Mouse (Mus musculus): ENCODE data around the gene Ccdc38.
A peak's percentile ranks its signal among the peaks of the same experiment; 100 is the strongest.

The Ccdc38 gene

DNA sequence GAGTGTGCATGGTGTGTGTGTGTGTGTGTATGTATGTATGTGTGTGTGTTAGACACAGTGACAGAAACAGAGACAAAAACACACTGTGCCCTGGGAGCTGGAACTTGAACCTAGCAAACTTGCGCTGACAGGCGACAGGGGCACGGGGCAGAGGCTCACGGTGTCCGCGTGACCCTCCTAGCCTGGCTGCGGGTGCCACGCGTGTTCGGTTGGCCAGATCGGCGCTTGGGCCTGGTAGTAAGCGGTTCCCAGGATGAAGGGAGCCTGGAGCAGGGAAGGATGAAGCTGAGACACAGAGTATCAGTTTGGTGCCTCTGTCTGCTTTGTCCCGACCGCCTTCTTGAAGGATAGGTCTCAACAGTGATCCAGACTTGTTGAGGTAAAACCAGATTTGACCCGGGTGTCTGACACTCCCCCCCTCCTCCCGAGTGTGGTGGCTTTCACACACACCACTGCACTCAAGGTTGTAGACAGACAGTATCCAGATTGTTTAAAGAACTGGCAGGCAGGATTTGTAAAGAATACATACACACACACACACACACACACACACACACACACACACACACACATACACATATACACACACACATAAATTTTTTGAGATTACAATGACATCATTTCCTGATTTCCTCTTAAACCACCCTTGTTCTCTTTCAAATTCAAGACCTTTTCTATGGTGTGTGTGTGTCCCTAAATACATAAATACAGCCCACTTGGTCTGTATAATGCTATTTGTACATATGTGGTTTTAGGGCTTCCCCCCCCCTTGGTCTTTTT, at the start of gene Ccdc38:
Ccdc38 (plus strand) TSS at position 202 of the 780 bp plus-strand sequence.
- no peak for TF ChIP-seq GATA4 (IDR thresholded peaks at IDR 0.05; ENCODE audit: insufficient replicate concordance, low read length)

DNA sequence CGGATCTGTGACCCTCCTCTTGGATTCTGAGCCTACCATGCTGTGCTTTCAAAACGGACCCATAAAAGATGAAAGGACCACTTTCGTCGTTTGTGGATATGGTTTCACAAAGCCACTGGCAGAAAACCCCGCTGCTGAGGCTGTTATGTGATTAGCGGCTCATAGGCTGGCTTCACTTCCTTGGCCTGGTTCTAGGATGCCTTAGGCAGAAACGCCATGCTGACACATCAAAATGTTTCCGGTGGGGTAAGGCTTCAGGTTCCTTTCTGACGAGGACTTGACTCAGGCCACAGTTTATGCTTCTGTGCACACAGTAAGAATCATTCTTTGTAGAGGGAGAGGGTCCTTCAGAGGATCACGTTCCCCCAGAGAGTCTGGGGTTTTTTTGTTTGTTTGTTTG, 39.6 kb upstream of the Ccdc38 start:
- TF ChIP-seq GATA4 (IDR thresholded peaks at IDR 0.05; ENCODE audit: insufficient replicate concordance, low read length) = no peak

DNA sequence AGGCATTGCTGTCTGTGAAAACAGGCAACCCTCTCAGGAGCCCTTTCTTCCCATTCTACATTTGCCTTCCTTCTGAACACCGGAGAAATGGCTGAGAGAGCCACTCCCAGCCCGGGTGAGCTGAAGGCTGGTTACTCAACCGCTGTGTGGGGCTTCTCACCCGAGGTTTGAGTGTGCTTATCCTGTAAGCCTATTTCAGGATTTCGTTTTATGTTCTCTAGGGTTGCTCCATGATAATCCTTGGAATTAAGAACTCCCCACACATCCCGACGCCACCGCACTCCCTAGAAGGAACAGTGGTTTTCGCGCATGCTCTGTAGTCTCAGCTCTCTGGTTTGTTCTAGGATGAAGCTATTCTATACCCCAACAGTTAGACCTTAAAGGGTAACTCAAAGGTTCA, 39.1 kb upstream of the Ccdc38 start:
- TF ChIP-seq GATA4 (IDR thresholded peaks at IDR 0.05; ENCODE audit: insufficient replicate concordance, low read length) = no peak

DNA sequence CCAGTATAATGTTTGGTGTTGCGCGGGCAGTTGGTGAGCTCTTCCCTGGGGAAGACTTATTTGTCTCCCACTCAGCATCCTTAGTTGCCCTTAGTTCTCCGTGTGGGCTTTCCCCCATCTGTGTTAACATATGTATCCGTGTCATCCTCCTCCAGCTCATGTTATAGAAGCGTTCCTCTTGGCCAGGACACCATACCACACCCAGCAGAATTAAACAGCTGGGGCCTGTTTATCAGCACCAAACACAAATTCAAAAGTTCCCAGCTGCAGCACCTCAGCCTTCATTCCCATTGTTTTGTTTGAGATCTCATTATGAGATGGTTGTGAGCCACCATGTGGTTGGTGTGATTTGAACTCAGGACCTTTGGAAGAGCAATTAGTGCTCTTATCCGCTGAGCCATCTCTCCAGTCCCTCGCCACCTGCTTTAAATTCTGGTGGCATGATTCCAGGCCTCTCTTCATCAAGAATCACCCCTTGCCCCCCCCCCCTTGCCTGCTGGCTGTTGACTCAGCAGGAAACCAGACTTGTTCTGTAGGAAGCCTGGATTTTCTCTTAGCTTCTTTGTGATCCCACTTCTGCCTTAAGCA, 32.0 kb upstream of the Ccdc38 start:
- no peak for TF ChIP-seq GATA4 (IDR thresholded peaks at IDR 0.05; ENCODE audit: insufficient replicate concordance, low read length)

DNA sequence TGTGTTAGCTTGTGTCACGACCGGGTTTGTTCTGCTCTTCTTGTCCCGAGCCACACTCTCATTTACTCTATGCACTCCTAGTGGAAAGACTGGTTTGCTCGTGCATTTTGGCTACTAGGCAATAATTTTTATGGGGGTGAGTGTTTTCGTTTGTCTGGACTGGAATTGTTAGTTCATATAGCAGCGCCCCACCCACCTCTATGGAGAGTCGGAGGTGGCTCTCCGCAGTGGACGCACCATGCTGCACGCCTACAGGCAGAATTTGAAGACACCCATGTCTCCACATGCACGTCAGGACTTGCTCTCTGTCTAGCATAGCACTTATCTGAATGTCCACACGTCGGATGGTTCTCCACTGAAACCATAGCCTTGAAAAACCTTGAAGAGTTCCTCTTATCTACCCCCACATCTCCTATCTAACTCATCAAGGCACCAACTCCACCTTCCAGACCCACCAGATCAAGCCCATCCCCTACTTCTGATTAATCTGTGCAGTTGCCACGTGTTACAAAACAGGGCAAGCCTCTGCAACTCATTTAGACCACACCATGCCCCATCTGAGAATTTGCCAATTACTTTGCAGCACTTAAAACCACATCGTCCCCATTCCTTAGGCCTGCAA, 30.8 kb upstream of the Ccdc38 start:
- TF ChIP-seq GATA4 (IDR thresholded peaks at IDR 0.05; ENCODE audit: insufficient replicate concordance, low read length) = no peak

DNA sequence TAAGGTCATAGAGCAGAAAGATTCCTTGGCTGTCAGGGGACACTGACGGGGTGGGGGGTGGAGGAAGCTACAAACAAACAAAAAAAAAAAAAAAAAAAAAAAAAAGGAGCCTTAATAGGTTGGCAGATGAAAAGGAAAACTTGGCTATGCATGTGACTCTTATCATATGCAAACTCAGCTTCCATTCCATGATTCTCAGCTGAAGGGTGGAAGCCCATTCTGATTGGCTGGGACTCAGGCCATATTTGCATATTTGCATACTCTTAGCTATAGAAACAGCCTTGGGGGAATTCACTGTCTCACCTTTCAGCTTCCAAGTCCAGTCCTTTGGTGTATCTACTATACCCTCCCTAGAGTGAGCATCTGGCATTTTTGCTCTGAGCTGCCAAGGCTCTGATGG, 25.0 kb upstream of the Ccdc38 start:
- TF ChIP-seq GATA4 (IDR thresholded peaks at IDR 0.05; ENCODE audit: insufficient replicate concordance, low read length) = no peak

DNA sequence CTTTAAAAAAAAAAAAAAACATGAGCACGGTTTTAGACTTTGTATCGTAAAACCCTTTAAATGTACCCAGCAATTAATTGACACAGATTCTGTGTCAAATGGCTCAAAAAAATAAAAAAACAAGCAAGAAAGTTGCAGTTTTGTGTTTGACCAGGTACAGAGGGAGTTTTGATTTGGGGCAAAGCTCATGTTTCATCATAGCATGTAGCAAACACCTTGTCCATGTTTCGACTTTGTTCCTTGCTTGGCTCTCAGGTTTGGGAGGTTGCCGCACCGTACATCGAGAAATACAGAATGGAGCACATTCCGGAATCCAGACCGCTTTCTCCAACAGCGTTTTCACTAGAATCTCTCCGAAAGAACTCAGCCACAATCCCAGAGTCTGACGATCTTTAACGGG, 24.5 kb upstream of the Ccdc38 start:
- TF ChIP-seq GATA4 (IDR thresholded peaks at IDR 0.05; ENCODE audit: insufficient replicate concordance, low read length) = no peak

DNA sequence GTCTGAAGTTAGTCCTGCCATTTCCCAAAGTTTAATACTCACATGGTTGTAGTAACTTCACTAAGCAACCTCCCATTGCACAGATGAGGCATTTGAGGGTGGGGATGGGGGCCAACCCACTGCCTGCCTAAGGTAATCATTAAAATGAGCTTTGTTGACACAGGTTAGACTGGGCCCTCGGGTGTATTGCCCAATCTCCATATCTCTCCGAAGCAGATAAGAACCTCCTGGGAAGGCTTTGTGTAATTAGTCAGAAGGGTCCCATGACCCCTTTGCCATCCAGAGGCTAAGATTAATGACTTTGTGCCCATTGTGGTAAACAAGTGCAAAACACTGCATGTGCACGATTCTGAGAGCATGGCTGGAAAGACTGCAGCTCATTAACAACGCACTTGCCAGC, 22.7 kb upstream of the Ccdc38 start:
- peak; percentile 97 for TF ChIP-seq GATA4 (IDR thresholded peaks at IDR 0.05; ENCODE audit: insufficient replicate concordance, low read length)

DNA sequence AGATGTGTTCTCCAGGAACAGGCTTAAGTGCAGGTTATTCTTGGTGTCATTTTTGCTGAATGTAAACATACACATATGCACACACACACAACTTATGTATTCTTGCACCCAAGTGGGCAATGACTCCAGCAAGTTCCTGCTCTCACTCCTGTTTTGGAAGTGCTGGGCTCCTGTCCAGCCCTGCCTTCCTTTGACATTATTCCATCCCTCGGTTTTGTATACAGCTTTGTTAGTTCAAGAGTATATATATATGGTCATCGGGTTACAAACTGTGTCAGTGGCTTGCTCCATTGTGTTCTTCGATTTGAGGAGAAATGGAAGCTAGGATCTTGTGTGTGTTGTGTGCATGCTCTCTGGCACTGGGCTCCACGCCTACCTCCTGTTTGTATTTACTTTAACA, 22.2 kb upstream of the Ccdc38 start:
- TF ChIP-seq GATA4 (IDR thresholded peaks at IDR 0.05; ENCODE audit: insufficient replicate concordance, low read length) = no peak

DNA sequence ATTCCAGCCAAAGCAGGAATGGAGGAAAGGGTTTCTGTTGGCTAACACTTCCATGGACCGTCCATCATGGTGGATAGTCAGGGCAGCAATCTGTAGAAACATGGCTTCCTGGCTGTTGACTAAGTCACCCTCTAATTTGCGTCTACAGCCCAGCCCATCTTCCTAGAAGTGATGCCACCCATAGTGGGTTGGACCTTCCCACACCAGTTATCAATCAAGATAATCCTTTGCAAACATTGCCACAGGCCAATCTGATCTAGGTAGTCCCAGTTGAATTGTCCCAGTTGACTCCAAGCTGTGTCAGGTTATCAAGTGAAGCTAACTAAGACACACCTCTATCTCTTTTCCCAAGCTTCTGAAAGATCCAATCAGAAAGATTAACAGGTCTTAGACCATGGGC, 21.8 kb upstream of the Ccdc38 start:
- TF ChIP-seq GATA4 (IDR thresholded peaks at IDR 0.05; ENCODE audit: insufficient replicate concordance, low read length) = peak; percentile 83

DNA sequence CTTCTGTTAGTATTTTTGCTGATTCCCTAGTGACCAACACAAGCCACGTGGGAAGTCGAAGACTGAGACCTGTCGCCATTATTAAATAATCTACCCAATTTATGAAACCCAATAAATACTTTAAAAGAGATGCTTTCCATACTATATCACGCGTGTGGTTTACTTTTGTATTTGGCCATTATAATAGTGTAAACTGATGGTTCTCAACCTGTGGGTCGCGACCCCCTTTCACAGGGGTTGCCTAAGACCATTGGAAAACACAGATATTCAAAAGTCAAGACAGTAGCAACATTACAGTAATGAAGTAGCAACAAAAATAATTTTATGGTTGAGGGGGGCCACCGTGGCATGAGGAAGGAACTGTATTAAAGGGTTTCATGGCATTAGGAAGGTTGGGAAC, 21.3 kb upstream of the Ccdc38 start:
- no peak for TF ChIP-seq GATA4 (IDR thresholded peaks at IDR 0.05; ENCODE audit: insufficient replicate concordance, low read length)

DNA sequence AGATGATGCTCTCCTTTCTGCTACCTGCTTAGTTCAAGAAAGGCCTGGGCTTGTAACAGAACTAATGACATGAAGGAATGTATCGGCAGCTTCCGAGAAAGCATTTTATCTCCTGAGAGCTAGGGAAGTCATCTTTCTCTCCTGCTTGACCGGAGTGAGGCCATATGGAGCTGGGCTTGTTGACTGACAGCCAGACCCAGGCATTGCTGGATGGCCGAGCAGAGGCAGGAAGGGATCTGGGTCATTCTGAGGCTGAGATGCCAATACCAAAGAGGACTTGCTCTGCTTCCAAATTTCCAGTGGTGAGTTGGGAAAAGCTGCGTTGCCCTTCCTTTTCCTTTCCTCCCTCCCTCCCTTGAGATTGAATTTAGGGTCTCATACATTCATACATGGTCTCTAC, 20.7 kb upstream of the Ccdc38 start:
- TF ChIP-seq GATA4 (IDR thresholded peaks at IDR 0.05; ENCODE audit: insufficient replicate concordance, low read length) = no peak

DNA sequence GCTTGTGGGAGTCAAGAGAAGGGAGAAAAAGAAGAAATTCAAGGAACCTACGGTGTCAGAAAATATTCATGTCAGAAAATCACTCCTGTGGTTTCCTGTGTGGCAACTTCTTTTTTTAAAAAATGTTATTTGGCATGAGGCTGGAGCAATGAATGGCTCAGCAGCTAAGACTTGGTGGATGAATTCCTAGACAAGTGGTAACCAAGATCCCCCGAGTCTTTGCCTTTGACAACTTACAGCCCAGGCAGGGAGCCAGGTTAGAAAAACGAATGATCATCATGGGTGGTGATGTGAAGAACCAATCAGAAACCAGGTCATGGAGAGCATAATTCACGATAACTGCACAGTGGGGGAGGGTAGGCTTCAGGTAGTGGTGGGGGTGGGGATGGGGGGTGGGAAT, 19.4 kb upstream of the Ccdc38 start:
- TF ChIP-seq GATA4 (IDR thresholded peaks at IDR 0.05; ENCODE audit: insufficient replicate concordance, low read length) = no peak

DNA sequence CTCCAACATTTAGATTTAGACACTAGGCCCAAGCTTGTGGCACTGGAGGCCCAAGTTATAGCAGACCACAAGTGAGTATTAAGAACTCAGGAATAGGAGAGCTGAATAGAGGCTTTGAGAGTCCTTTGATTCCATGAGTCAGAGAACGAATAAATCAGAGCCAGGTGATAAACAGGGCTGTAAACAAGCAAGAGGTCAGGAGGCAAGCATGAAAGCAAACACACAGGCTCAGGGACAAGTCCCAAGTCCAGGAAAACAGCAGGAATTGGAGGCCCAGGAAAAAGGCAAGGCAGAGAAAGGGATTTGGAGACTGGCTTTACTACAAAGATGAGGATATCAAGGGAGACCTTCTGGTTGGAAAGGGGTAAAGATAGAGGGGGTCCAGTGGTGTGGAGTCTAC, 15.1 kb upstream of the Ccdc38 start:
- no peak for TF ChIP-seq GATA4 (IDR thresholded peaks at IDR 0.05; ENCODE audit: insufficient replicate concordance, low read length)

DNA sequence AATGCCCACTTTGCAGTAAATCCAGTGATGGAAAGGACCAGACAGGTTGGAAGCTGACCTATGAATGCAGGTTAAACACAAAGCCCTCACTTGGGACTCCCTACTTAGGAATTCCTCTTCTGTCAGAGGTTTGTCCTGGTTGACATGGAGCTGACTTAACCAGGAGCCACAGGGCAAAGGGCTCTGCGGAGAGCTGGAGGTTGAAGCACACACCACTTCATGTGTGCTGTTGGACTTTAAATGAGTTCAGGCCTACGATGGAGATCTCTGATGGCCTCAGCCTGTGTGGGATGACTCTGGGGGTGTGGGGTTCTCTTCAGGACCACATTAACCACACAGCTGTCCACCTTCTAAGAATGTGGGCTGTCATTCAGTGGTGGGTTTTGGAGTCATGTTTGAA, 2.1 kb upstream of the Ccdc38 start:
- no peak for TF ChIP-seq GATA4 (IDR thresholded peaks at IDR 0.05; ENCODE audit: insufficient replicate concordance, low read length)

DNA sequence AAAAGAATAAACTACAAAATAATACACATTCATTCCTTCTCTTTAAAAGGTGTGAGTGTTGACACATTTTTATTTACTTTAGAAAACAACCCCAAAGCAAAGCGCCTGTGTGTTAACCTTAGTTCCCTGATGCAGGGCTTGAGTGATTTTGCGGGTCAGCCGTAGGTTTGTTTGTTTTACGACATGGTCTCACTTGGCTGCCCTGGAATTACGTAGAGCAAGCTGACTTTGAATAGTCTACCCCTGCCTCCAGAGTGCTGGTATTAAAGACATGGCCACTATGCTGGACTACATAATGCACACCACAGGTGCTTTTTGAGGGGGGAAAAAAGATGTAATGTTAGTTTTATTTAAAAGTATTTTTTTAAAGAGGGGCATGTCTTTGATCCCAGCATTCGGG, 1.6 kb upstream of the Ccdc38 start:
- TF ChIP-seq GATA4 (IDR thresholded peaks at IDR 0.05; ENCODE audit: insufficient replicate concordance, low read length) = no peak

All from liver, adult (tissue).